Mouse (Mus musculus) E14TG2a.4 (cell line): ENCODE measurements at regions not wholly inside any gene's neighbourhood (a gene's known extent, or its start where the extent isn't known, plus 50 kb on each side); places are given as distances from the start of the nearest gene placed in this dataset.

Source experiments
- CTCF ChIP-seq: conservative IDR thresholded peaks from 2 replicates; pipeline ENCODE4 v1.5.1; 2014; ENCODE audit warnings: low read length
- NANOG ChIP-seq: IDR thresholded peaks from 2 replicates; pipeline ENCODE4 v1.6.1; 2014; ENCODE audit warnings: borderline replicate concordance, low read length, mixed read lengths
- POU5F1 ChIP-seq: IDR thresholded peaks from 2 replicates; pipeline ENCODE4 v1.6.1; 2014; ENCODE audit warnings: low read length, borderline replicate concordance

DNA sequence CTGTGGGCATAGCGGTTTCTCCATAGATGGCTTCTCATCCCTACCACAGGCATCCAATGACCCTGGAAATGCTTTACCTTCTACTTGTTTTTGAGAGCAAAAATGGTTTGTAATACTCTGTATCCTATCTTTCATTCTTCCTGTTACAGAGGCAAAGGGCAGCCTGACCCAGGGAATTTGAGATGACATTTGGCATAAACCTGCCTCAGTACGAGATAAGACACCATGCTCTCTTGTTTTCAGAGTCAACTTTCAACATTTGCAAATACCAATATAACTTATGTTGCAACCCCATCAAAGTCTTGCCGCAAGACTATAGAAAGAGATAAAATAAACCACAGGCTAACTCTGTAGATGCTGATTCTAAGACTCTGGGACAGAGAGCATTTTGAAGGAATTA is 350.5 kb downstream of the Cypt12 start:
- TF ChIP-seq CTCF (no peak), POU5F1 (no peak), NANOG (no peak)
